Mouse (Mus musculus) lung, postnatal 14 days (tissue): ENCODE data around the gene Ift172.
"Not testable (repeated sequence)": the region's sequence is repeated elsewhere in the genome, so short reads cannot be mapped to it uniquely, and the experiment has no call there.

ENCODE experiments used
- DNase-seq: peaks from one replicate; pipeline ENCODE4 v3.0.0; 2021

Ift172 gene

GRCm38 (mm10) chr5:31255381-31255780 is 35.5 kb downstream of the Ift172 start:
- DNase-seq = no peak

GRCm38 (mm10) chr5:31254901-31255300 is 36.0 kb downstream of the Ift172 start:
- DNase-seq = no peak

GRCm38 (mm10) chr5:31254452-31254851 is 36.5 kb downstream of the Ift172 start:
- peak; percentile 65 for DNase-seq

GRCm38 (mm10) chr5:31253806-31254205 is 37.1 kb downstream of the Ift172 start:
- no peak for DNase-seq

GRCm38 (mm10) chr5:31252795-31253545 is 37.9 kb downstream of the Ift172 start:
- DNase-seq = no peak

GRCm38 (mm10) chr5:31252151-31252550 is 38.8 kb downstream of the Ift172 start:
- DNase-seq = no peak

GRCm38 (mm10) chr5:31251541-31252101 is 39.3 kb downstream of the Ift172 start, which contains the start of gene Krtcap3:
Krtcap3 (plus strand) TSS chr5:31251691.
- DNase-seq = peak; percentile 61

- no peak for DNase-seq
These were observed 40.2 kb downstream of the Ift172 start for GRCm38 (mm10) chr5:31250716-31251115.

GRCm38 (mm10) chr5:31242191-31242590 is 48.7 kb downstream of the Ift172 start:
- DNase-seq = no peak

- no peak for DNase-seq
These were observed 49.3 kb downstream of the Ift172 start for GRCm38 (mm10) chr5:31241522-31242034.

GRCm38 (mm10) chr5:31240637-31241521 is 50.0 kb downstream of the Ift172 start, which contains the start of the genes Nrbp1 and Gm9970:
Nrbp1 (plus strand) TSS chr5:31240864.
Gm9970 (minus strand) TSS chr5:31241232.
- peak; percentile 95 for DNase-seq

- no peak for DNase-seq
These were observed 64.3 kb downstream of the Ift172 start for GRCm38 (mm10) chr5:31226641-31227040.

GRCm38 (mm10) chr5:31222696-31223095 is 68.2 kb downstream of the Ift172 start:
- no peak for DNase-seq

GRCm38 (mm10) chr5:31221304-31221945 is 69.5 kb downstream of the Ift172 start:
- no peak for DNase-seq

- DNase-seq = peak; percentile 99
These were observed 70.2 kb downstream of the Ift172 start, which contains the start of gene Ppm1g for GRCm38 (mm10) chr5:31220448-31221303. Ppm1g (minus strand) TSS chr5:31220687.

- peak; percentile 33 for DNase-seq
These were observed 70.9 kb downstream of the Ift172 start for GRCm38 (mm10) chr5:31219911-31220447.

- no peak for DNase-seq
These were observed 71.4 kb downstream of the Ift172 start for GRCm38 (mm10) chr5:31219474-31219873.

GRCm38 (mm10) chr5:31219070-31219469 is 71.8 kb downstream of the Ift172 start:
- no peak for DNase-seq

- DNase-seq = no peak
These were observed 72.6 kb downstream of the Ift172 start for GRCm38 (mm10) chr5:31218294-31218693.

GRCm38 (mm10) chr5:31216554-31216953 is 74.4 kb downstream of the Ift172 start:
- not testable (repeated sequence) for DNase-seq

- no peak for DNase-seq
These were observed 86.5 kb downstream of the Ift172 start for GRCm38 (mm10) chr5:31204421-31204820.
